Mouse (Mus musculus) small intestine, adult 2 months (tissue): ENCODE results near the gene Ift81.

Source experiments
- CTCF ChIP-seq: fragments of 200-500 bp; IDR thresholded peaks from 2 replicates; pipeline ENCODE4 v1.5.1; 2012; ENCODE audit warnings: low read depth, mild to moderate bottlenecking, control low read depth, inconsistent platforms, low read length, moderate library complexity, mixed read lengths; ENCODE audit not compliant: insufficient replicate concordance, insufficient read length; ENCODE audit errors: extremely low read depth
- POLR2A ChIP-seq: fragments of 200-500 bp; IDR thresholded peaks from 2 replicates; pipeline ENCODE4 v1.6.1; 2012; ENCODE audit warnings: low read depth, mild to moderate bottlenecking, control low read depth, inconsistent platforms, low read length, moderate library complexity

GRCm38 (mm10) chr5:122619686-122620296 is 5.5 kb upstream of the Ift81 start:
- TF ChIP-seq POLR2A (no peak), CTCF (no peak)
